Mouse (Mus musculus) brain, embryonic 14.5 days (tissue): Measurements from ENCODE around the gene Cic.

Source experiments
- CTCF ChIP-seq: fragments of 200-500 bp; IDR thresholded peaks from 2 replicates; pipeline ENCODE4 v1.5.1; 2012; ENCODE audit warnings: inconsistent platforms, mild to moderate bottlenecking, moderate library complexity, borderline replicate concordance; ENCODE audit not compliant: insufficient read depth, insufficient read length; ENCODE audit errors: extremely low read depth
- POLR2A ChIP-seq: fragments of 200-500 bp; IDR thresholded peaks from 2 replicates; pipeline ENCODE4 v1.6.1; 2012; ENCODE audit warnings: mild to moderate bottlenecking, inconsistent platforms, borderline replicate concordance; ENCODE audit not compliant: poor library complexity, insufficient read depth, insufficient read length, severe bottlenecking; ENCODE audit errors: extremely low read depth

- no peak for TF ChIP-seq CTCF
- TF ChIP-seq POLR2A = no peak
These were observed 41.3 kb downstream of the Cic start for GRCm38 (mm10) chr7:25308702-25309318.
